Mouse (Mus musculus) kidney, adult 2 months (tissue): ENCODE data around the gene Col1a1.

Source experiments
- CTCF ChIP-seq: fragments of 200-500 bp; conservative IDR thresholded peaks from 2 replicates; pipeline ENCODE4 v1.5.1; 2011; ENCODE audit warnings: low read depth, mild to moderate bottlenecking, control low read depth, low read length, moderate library complexity, mixed read lengths; ENCODE audit not compliant: insufficient read depth, insufficient read length
- POLR2A ChIP-seq: fragments of 200-500 bp; IDR thresholded peaks from one replicate; pipeline ENCODE4 v1.6.1; 2011; ENCODE audit warnings: low read depth, low read length, control low read depth

GRCm38 (mm10) chr11:94927771-94928291 lies 8.2 kb upstream of the Col1a1 start:
- TF ChIP-seq POLR2A (no peak), CTCF (no peak)
